Mouse (Mus musculus) testis, adult 2 months (tissue): Measurements from ENCODE around the gene Zfp74.

Experiments used
- CTCF ChIP-seq: fragments of 200-500 bp; IDR thresholded peaks from 2 replicates; pipeline ENCODE4 v1.5.1; 2012; ENCODE audit warnings: low read depth, mild to moderate bottlenecking, inconsistent platforms, low read length, moderate library complexity; ENCODE audit not compliant: control insufficient read depth, insufficient read depth, insufficient replicate concordance
- POLR2A ChIP-seq: fragments of 200-500 bp; IDR thresholded peaks from 2 replicates; pipeline ENCODE4 v1.6.1; 2012; ENCODE audit warnings: low read depth, mild to moderate bottlenecking, inconsistent platforms, low read length, moderate library complexity; ENCODE audit not compliant: control insufficient read depth

- TF ChIP-seq CTCF (no peak), POLR2A (no peak)
Observed at GRCm38 (mm10) chr7:29989031-29989430, 35.1 kb upstream of the Zfp74 start.
